Mouse (Mus musculus) brain, embryonic 14.5 days (tissue): ENCODE measurements around the gene Dock9. TPM values are rescaled to one million over a fixed set of nuclear protein-coding genes. Genes with fewer than 3 reads are reported as not detected.

Experiments
- DNase-seq: peaks from one replicate; pipeline ENCODE4 v3.0.0-alpha.2; 2011; ENCODE audit warnings: low read depth
- POLR2A ChIP-seq: fragments of 200-500 bp; IDR thresholded peaks from 2 replicates; pipeline ENCODE4 v1.6.1; 2012; ENCODE audit warnings: mild to moderate bottlenecking, inconsistent platforms, borderline replicate concordance; ENCODE audit not compliant: poor library complexity, insufficient read depth, insufficient read length, severe bottlenecking; ENCODE audit errors: extremely low read depth
- polyA plus RNA-seq: library from polyadenylated mRNA; depleted of rRNA; stranded (reverse); fragments of >200 nt; gene quantifications from 2 replicates; pipeline ENCODE4 v1.2.3, GENCODE M21; 2012; rRNA removed

Dock9 gene
- polyA plus RNA-seq, 1 experiment, result 30.3 TPM

- no peak for TF ChIP-seq POLR2A
- peak; percentile 18 for DNase-seq
Observed at GRCm38 (mm10) chr14:121492328-121492727, 305.3 kb downstream of the Dock9 start.

Other genes starting within 250 kb of the Dock9 start
- gene Ubac2, start 80.8 kb upstream of the Dock9 start, polyA plus RNA-seq, result 39.4 and 42.3 TPM in 2 replicates
- gene Gpr18, start 117.9 kb upstream of the Dock9 start, polyA plus RNA-seq, result 0.10 TPM in 1 of 2 replicates, not detected in the other
- 0.44 and 0.52 TPM in 2 replicates for gene Gpr183, start 167.4 kb upstream of the Dock9 start, polyA plus RNA-seq
- 0.18 and 0.22 TPM in 2 replicates for gene Timm8a2, start 236.8 kb upstream of the Dock9 start, polyA plus RNA-seq